Mouse (Mus musculus) left cerebral cortex, postnatal 25 days (tissue): ENCODE measurements around the gene Igf2bp2. TPM values are rescaled to one million over a fixed set of nuclear protein-coding genes. Genes with fewer than 3 reads are reported as not detected.

Source experiments
- DNase-seq, 2 experiments: peaks; one replicate each; pipeline ENCODE4 v3.0.0; 2022; ENCODE audit warnings: low spot score in 2 of 2, mixed read lengths in 1 of 2
- intact Hi-C: fragments of 180-260 bp; cut with DNase I; formaldehyde crosslinking; loops from one replicate; pipeline ENCODE4 v1.15.1; 2025
- total RNA-seq, 2 experiments: library from RNA; stranded (reverse); gene quantifications; 2 replicates each; pipeline ENCODE4 v1.2.3; 2021

Gene Igf2bp2
- 1 to 10 TPM; 1.9 to 2.0 TPM for total RNA-seq

DNA sequence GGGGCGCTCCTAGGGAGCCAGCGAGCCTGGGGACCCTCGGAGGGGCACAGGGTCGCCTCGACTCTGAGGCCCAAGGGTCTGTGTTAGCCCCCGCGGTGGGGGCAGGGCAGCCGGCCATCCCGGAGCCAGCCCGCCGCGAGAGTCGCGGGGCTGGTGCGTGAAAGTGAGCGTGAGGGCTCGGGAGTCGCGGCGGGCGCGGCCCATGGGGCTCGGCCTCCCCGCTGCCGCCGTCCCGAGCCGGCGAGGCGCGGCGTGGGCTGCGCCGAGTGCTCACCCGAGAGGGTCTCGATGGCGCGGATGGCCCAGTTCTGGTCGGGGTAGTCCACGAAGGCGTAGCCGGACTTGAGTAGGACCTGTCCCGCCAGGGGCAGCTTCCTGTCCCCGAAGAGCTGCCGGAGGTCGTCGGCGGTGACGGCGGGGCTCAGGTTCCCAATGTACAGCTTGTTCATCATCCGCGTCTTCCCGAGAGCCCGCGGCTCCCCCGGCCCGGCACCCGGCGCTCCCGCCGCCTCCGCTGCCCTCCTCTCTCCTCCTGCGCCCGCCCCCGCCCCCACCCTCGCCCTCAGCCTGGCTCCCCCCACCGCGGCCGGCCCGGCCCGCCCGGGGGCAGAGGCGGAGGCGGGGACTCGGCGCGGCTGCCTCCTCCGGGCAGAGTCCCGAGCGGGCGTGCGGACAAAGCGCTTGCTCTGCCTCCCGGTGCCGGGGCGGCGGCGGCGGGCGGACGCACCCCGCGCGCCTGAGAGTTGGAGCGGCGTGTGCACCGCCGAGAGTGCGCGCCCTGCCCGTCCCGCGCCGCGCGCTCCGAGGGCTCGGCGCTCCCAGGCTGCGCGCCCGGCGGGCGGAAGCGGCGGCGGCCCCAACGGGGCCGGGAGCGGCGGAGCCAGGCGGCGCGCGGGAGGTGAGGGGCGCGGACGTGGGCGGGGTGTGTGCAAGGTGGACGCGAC lies at the start of gene Igf2bp2:
Gene Igf2bp2, minus strand, starts transcription at position 788 of the 944 bp plus-strand sequence.
- intact Hi-C loops, result no loop called here
- peak in 1 of 2 experiments; percentile 13 for DNase-seq

DNA sequence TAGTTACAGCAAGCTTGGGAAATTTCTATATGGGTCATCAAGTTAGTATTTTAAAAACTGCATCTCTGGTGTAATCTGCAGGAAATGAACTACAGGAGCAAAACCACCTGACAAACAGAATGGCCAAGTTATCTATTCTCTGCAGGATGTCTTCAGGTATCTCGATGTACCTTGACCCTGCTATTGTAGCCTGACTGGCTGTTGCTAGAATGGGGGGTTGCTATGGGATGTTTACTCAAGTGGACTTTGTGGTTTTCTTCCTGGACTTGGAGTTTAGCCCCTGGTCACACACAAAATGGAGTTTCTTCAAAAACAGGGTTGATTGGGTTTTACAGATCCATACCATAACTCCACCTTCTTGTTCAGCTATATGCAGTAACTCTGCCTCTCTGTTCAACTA lies 40.4 kb upstream of the Igf2bp2 start:
- no peak for DNase-seq
- intact Hi-C loops, result no loop called here

DNA sequence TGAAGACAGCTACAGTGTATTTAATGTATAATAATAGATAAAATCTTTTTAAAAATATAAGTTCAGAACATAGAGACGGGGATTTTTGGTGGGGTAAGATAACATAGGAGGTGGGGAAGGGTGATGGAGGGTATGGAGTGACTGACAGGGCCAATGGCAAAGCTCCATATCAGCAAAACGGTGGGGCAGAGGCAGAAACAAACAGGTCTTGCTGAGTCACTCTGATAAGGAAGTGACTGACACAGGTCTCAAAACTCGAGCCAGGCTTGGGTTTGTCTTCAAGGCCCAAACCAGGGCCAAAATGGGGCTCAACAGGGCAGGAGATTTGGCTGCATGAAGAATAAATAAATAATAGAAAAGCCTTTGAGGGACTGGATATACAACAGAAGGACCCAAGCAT lies 38.8 kb upstream of the Igf2bp2 start:
- intact Hi-C loops, result no loop called here
- DNase-seq, result no peak

DNA sequence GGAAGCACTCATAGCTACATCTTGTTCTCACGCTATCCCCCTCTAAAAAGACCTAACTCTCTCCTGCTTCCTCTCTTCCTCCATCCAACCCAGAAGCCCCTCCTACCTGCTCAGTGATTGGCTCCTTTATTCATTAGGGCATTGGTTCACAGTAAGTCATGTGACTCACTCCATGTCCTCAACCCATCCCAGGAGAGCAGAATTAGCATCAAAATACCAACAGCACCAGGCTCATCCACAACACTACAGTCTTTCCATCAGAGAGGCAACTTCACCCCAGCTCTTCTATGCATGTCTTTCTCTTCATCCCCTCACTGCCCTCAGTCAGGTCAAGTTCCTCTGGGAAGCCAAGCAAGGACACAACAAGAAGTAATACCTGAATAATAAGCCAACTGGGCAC lies 37.4 kb upstream of the Igf2bp2 start:
- intact Hi-C loops, result no loop called here
- DNase-seq, result no peak

DNA sequence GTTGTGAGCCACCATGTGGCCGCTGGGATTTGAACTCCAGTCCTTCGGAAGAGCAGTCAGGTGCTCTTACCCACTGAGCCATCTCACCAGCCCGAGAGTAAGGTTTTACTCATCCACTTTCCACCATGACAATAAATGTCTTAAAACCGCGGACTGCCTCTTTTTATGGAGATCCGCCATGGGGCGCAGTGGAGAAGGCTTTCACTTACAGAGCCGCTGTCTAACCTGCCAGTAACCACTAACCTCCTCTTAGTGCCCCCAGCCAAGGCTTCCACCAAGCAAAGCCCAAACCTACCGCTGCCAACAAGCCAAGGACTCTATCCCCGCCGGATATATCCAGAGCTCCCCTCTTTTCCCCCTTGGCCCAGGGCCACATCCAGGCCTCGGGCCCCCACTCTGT lies 24.3 kb upstream of the Igf2bp2 start:
- intact Hi-C loops, result no loop called here
- no peak for DNase-seq

DNA sequence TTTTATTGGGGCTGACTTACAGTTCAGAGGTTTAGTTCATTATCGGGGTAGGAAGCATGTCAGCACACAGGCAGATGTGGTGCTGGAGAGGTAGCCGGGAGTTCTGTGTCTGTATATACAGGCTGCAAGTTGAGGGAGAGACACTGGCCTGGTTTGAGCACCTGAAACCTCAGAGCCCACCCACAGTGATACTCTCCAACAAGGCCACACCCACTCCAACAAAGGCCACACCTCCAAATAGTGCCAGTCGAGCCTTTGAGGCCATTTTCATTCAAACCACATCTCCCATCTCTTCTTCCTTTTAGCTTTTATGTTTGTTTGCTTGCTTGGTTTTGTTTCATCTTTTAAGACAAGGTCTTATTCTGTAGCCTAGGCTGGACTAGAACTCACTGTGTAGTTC lies 22.3 kb upstream of the Igf2bp2 start:
- intact Hi-C loops, result no loop called here
- DNase-seq, result no peak

DNA sequence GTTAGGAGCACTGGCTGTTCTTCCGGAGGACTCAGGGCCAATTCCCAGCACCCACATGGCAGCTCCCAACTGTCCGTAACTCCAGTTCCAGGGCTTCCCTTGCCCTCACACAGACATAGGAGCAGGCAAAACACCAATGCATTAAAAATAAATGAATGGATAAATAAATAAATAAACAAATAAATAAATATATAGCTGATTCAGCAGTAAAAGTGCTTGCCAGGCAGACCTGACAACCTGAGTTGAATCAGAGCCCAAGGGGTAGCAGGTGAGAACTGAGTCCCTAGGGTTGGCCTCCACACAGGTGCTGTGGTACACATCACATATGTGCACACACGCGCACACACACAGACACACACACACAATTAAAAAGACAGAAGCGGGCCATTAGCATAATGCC lies 21.0 kb upstream of the Igf2bp2 start:
- DNase-seq, result no peak
- intact Hi-C loops, result no loop called here

DNA sequence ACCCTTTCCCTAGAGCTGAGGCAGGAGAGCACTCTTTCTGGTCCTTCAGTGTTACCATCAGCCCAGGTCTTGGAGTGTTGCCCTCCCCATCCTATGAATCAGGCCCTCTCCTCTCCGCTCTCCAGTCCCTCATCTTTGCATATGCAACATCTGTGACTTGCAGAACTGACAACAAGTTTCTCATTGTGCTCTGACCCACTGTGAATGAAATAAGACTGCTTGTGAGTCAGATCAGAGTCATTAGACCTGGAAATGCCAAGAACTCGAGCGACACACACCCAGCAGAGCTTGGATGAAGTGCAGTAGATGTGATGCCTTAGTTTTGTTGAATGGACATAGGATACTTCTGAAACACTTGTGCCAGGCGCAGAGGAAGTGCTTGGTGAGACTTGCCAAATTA lies 19.2 kb upstream of the Igf2bp2 start:
- DNase-seq, result no peak
- intact Hi-C loops, result no loop called here

DNA sequence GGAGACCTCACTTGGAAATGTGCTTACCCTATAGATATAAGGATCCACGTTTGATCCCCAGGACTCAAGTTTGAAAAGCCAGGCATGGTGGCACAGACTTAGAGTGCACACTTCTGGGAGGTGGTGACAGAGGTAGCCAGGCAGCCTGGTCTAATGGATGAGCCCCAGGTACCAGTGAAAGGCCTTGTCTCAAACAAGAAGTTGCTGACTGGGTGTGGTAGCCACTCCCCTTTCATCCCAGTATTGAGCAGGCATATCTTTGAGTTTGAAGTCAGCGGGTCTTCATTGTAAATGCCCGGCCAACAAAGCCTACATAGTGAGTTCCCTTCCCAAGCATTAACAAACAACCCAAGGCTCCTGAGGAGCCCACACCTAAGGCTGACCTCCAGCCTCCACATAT lies 15.7 kb upstream of the Igf2bp2 start:
- intact Hi-C loops, result no loop called here
- DNase-seq, result no peak

DNA sequence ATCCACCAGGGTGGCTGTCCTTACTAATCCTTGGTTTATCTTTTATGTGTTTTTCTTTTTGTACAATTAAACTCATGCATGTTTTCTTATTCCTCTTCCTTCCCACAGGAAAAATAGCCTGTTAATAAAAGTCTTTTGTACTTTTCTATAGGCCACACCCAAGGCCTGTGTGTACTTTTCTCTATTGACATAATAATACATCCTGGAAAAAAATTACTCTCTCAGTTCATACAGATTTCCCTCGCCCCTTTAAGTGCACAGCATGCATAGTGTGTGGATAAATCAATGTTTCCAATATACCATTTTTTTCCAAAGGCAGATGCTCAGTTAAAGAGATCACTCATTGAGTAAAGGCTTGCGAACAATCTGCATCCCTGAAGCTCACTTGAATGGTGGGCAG lies 14.9 kb upstream of the Igf2bp2 start:
- intact Hi-C loops, result no loop called here
- no peak for DNase-seq

DNA sequence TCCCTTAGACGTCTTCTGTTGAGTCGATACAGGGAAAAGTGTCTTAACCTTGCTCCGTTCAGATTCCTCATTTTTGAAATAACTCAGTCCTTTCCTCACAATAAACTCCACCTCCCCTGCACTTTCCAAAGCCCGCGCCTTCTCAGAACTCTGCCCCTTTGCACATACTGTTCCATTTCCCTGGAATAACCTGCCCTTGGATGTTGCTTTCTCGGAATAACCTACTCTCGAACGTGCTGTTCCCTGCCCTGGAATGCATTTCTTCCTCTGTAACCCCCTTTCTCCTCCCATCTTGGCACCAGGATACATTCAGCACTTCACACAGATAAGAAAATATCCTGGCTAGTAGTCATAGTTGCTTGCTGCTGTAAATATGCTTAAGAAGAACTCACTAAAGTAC lies 5.6 kb upstream of the Igf2bp2 start:
- DNase-seq, result no peak
- intact Hi-C loops, result no loop called here

DNA sequence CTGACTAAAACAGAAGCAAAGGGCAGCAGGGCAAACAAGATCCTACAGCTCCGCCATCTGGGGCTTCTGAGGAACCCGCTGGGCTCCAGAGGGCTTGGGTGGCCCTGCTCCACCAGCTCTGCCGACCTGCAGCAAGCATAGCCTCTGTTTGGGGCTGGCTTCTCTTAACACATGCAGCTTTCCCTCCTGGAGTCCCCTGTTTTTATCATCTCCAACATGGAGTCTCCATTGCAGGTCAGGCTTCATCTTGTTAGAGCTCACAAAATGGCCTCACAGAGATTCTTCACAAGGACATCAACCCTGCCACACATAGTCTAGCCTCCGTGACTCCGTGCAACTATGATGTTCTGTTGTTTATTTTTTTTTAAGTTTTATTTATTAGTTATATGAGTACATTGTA lies 2.5 kb upstream of the Igf2bp2 start:
- DNase-seq, result no peak
- intact Hi-C loops, result no loop called here

DNA sequence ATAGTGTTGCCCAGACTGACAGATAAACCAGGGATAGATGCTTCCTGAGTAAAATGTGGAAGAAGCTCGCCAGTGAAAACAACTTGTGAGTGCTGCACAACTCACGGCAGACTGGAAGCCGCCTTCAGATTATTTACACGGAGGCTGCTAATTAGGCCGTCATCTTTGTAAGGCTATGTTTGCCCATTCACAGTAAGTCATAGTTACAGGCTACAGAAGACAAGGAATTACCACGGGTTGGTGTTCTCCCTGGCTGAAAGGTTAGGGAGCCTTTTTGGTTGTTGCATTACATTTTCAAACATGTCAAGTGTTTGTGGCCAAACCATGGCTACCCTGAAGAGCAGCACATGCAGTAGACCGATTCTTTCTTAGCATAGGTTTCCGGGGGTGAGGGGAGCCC lies 1.3 kb upstream of the Igf2bp2 start:
- no peak for DNase-seq
- intact Hi-C loops, result no loop called here

DNA sequence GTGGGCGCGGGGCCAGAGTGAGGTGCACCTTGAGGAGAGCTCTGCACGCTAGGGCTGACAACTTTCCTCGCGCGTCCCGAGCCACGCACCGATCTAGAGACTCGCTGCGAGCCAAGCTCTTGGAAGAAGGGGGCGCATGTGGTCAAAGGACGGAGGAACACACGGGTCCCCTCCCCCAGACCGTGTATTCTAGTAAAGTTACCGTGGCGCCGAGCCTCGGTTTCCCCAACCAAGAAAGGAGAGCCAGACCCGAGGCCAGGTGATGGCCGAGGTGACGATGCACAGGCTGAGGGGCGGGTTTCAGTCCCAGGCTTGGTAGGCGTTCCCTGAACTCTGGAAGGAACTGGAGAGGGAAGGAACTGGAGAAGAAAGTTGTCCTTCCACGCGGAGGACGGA lies 355 bp upstream of the Igf2bp2 start:
- no peak for DNase-seq

DNA sequence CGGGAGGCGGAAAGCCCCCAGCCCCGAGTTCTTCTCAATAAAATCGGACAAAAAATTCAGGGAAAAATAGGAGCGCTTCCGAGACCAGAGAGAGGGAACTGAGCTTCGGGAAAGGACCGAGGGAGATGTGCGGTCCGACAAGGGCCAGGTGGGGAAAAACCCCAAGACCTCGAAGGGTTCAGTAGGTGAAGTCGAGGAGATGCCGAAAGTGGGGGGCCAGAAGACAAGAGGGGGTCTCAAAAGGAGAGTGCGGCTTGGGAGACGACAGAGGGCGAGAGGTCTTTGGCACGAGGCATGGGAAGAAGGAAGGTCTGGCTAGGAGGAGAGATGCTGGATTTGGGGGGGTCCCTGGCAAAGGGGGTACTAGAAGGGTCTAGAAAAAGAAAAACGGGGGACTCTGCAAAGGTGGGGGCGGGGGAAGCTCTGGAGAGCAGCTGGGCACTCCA lies 1.0 kb downstream of the Igf2bp2 start:
- no peak for DNase-seq
- intact Hi-C loops, result no loop called here

More for the DNA sequence above, 355 bp upstream of the Igf2bp2 start:
- intact Hi-C loops, result no loop called here

DNA sequence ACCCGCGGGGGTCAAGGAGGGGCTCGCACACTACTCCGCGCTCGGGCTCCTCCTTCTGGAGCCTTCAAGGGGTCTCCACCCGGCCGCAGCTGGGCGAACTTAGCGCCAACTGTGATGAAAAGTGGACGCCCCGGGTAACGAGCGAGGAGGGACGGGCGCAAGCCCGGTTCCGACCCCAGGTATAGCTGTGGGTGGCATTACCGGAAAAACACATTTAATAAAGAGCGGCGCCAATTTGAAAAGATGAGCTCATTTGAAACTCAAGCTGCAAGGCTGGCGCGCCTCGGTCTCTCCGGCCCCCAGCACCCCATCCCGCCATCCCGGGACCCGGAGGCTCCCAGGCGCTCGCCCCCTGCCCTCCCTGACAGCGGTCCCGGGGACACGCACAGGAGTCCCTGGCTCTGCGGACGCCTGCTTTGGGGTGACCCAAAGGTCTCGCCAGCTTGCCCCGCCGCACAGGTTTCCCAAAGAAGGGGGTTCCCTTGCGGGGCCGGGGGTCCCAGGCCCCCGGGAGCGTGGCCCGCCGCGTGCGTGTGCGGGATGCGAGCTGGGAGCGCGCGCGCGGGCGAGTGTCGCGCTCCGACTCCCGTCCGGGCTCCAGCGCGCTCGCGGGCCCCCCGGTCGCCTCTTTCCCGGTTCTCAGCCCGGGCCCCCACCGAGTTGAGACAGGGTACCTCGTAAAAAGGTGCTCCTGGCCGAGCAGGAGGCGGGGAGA lies 1.6 kb downstream of the Igf2bp2 start:
- DNase-seq, result no peak
- intact Hi-C loops, result no loop called here

DNA sequence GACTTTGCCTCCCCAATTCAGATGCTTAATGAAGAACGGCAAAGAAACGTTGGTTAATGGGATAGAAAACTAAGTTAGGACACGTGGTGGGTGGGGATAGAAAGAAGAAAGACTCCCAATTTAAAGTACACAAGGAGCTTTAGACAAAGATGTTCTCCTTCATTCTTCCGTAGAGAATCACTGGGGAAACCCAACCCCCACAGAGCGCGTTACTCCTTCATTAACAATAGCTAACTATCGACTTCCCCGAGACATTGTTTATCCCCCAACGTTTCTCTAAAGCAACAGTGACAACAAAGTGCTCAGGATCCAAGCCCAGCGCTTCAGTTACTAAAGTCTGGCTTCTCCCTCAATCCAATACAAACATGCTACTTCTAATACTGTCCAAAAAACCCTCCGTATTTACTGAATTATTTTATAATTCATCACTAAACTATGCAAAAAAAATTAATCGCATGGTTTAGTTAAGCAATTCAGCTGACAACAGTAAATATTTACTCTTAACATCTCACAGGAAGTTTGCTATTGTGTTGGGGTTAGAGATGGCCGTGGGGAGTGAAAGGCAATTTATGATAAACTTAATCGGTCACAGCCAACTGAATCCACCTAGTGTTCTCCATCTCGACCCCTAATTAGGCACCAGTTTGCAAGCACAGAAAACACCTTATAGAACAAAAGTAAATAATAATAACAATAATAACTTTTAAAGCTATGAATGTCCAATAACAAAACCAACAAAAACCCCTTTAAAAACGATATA lies 2.5 kb downstream of the Igf2bp2 start:
- DNase-seq, result no peak
- intact Hi-C loops, result no loop called here

DNA sequence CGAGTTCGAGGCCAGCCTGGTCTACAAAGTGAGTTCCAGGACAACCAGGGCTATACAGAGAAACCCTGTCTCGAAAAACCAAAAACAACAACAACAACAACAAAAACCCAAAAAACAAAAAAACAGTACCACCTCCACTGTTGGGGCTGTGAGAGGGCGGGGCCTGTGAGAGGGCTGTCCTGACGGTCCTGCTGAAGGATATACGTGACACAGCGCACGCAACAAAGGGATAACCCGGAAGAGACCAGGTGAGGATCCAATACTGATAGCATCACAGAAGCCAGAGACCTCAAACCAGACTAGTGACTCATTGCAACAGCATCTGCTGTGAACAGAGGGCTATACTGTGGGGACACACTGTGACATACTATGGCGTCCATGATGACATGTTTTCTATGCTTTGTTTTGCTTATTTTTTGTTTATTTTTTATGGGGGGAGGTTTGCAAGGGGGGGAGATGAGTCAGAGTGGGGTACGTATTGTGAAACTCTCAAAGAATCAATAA lies 10.1 kb downstream of the Igf2bp2 start:
- no peak for DNase-seq
- intact Hi-C loops, result no loop called here

DNA sequence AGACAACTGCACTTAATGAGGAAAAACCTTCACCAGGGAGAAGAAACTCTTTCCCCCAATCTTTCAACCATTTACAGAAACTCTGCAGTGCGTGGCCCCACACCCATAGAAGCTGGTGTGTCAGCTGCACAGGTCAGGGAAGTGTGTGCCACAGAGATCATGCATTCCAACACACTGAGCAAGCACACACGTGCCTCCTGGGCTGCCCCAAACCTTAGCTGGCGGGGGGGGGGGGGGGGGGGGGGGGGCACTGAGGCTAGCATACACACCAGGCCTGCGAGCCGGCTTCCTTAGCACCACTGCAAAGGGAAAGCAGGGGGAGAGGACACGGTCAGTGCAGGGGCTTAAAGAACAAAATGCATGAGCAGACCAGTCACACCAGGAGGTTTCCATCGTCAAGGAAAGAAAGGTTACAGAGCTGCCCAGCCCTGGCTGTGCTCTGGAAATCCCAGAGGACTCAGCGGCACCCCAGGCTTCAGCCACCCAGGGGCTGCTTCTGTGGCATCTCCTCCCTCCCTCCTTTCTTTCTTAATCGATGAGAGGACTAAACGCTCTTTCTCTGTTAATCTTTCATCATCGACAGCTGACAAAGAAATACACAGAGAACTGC lies 11.3 kb downstream of the Igf2bp2 start:
- intact Hi-C loops, result no loop called here
- no peak for DNase-seq

DNA sequence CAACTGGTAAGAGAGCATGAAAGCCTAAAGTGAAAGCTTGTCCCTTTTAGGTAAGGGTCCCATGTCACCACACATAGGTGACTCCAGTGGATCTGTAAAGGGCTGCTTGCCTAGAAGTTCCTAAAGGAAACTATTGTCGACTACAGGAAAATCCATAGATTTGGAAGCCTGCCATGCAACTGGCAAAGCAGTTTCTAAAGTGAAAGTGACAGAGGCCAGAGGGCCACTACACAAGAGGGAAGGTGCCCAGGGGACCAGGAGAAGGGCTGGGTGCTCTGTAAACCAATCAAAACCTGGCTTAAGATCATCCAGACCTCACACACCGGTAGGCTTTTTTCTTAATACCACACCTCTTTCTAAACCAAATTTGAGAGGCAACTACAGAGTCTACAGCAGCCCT lies 12.7 kb downstream of the Igf2bp2 start:
- DNase-seq, result no peak

More for the DNA sequence above, 12.7 kb downstream of the Igf2bp2 start:
- intact Hi-C loops, result no loop called here
